Mouse (Mus musculus): Measurements from ENCODE around the gene Rbm20.

DNA sequence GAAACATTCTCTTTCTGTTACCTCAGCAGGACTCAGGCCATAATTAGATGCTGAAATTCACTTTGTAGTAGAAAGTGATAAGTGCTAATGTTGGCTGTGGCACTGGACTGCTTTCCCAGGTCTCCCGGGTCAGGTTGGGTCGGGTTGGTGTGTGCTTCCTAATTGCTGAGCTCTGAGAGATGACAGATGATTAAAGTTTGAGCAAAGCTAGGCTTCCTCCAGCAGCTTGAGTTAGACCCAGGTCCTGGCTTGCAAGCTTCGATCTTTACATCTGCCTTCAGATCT, 154.0 kb downstream of the Rbm20 start:
- TF ChIP-seq CTCF (IDR thresholded peaks at IDR 0.05; ENCODE audit: insufficient read depth, low read length): no peak
- TF ChIP-seq POLR2A (IDR thresholded peaks at IDR 0.05; ENCODE audit: borderline replicate concordance, extremely low read depth, low read depth, low read length): no peak

Data from lung, adult 2 months (tissue).